In the genomic region with DNA sequence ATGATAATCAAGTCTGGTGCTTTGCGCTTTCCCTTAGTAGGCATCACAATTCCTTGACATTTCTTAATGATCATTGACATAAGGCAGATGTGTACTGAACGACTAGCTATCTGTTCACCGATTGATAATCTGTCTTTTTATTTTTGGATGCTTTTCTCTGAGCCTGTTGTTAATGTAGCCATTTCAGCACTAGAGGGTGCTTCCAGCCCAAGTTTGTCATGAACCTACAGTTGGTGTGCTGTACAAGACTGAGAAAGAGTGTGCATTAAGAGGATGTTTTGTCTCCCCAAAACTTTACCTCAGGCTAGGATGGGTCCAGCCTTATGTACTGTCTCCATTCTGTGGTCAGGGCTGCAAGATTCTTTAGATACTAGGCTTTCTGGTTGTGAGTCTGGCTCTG, we compare ENCODE assay signal across 10 mouse cellular contexts.
A peak's percentile ranks its signal among the peaks of the same experiment; 100 is the strongest.
DNase-seq lines count a peak whose midpoint lies in the region; ATAC-seq and TF ChIP-seq lines count a peak whose summit lies in the region.
"Had no signal": no experiment of that assay in that cellular context is flagged by ENCODE, and none has a peak within 500 bp of the region (broad histone marks: within the 10 kb centered on the region; RNA-seq: fewer than 3 reads in every experiment).

No protein-coding gene starts in this region.

- WGBS in forebrain, postnatal 0 days, result 93% methylated on average over 3 of the region's 3 CpGs
- WGBS in forebrain, embryonic 10.5 days, result 90% methylated on average over 3 of the region's 3 CpGs

- no peak overlapping the region for H3K9ac ChIP-seq in forebrain, postnatal 0 days
- H3K9ac ChIP-seq: heart, embryonic 15.5 days had no signal

- no peak overlapping the region for H3K4me2 ChIP-seq in forebrain, postnatal 0 days (ENCODE audit: low read depth)
- H3K4me2 ChIP-seq: heart, embryonic 15.5 days had no signal

- H3K9me3 ChIP-seq in forebrain, postnatal 0 days (ENCODE audit: low read length), result no peaks in the 10 kb centered on the region
- no peaks in the 10 kb centered on the region for H3K9me3 ChIP-seq in forebrain, embryonic 10.5 days
- H3K9me3 ChIP-seq: heart, embryonic 15.5 days had no signal

- intact Hi-C loops in left cerebral cortex, adult 2 months (cut with DNase I), result loop anchor here (2.0 to 10.0 kb wide), 3 partner anchors 642 to 1242 kb away; a partner anchor contains a TSS

- DNase-seq in forebrain, postnatal 0 days, result peak; percentile 44
- DNase-seq in forebrain, embryonic 10.5 days (ENCODE audit: extremely low spot score, low spot score), result no peak
- DNase-seq in left cerebral cortex, adult 2 months (ENCODE audit: extremely low spot score in 1 of 2, low spot score in 2 of 2), result no peak
- DNase-seq in left cerebral cortex, adult 11 months (ENCODE audit: low spot score), result no peak
- peak; percentile 25 to 30 for DNase-seq in right cerebral cortex, adult 2 months (ENCODE audit: low spot score in 2 of 2)
- DNase-seq in right cerebral cortex, postnatal 25 days, result no peak
- no peak for DNase-seq in cerebellum, adult 8-10 months
- DNase-seq: kidney, adult 9 months had no signal

- no peaks in the 10 kb centered on the region for H3K27me3 ChIP-seq in forebrain, postnatal 0 days (ENCODE audit: insufficient read depth, low read length)
- H3K27me3 ChIP-seq in forebrain, embryonic 10.5 days (ENCODE audit: poor library complexity, severe bottlenecking), result no peaks in the 10 kb centered on the region
- H3K27me3 ChIP-seq: heart, embryonic 15.5 days had no signal

- TF ChIP-seq CTCF in forebrain, postnatal 0 days (IDR thresholded peaks at IDR 0.05; ENCODE audit: low read depth), result peak; percentile 61
- TF ChIP-seq CTCF in left cerebral cortex, adult 2 months (IDR thresholded peaks at IDR 0.05), result peak; percentile 56

- H3K4me1 ChIP-seq in forebrain, postnatal 0 days (ENCODE audit: insufficient read depth), result no peaks in the 10 kb centered on the region
- H3K4me1 ChIP-seq in forebrain, embryonic 10.5 days, result no peaks in the 10 kb centered on the region
- H3K4me1 ChIP-seq: heart, embryonic 15.5 days had no signal

- H3K4me3 ChIP-seq in forebrain, postnatal 0 days (ENCODE audit: low read depth, low read length), result no peak overlapping the region
- H3K4me3 ChIP-seq in forebrain, embryonic 10.5 days, result no peak overlapping the region
- H3K4me3 ChIP-seq in left cerebral cortex, adult 2 months, result no peak overlapping the region
- H3K4me3 ChIP-seq: heart, embryonic 15.5 days had no signal

- ATAC-seq in forebrain, postnatal 0 days, result no peak
- ATAC-seq in activated CD4-positive, CD25-positive, alpha-beta regulatory T cell, adult 4 months, result no peak

- H3K27ac ChIP-seq in forebrain, postnatal 0 days (ENCODE audit: low read depth, low read length), result no peak overlapping the region
- H3K27ac ChIP-seq in forebrain, embryonic 10.5 days, result no peak overlapping the region
- H3K27ac ChIP-seq in left cerebral cortex, adult 2 months, result no peak overlapping the region
- H3K27ac ChIP-seq: heart, embryonic 15.5 days had no signal

- H3K36me3 ChIP-seq in forebrain, postnatal 0 days (ENCODE audit: insufficient read depth), result no peaks in the 10 kb centered on the region
- no peaks in the 10 kb centered on the region for H3K36me3 ChIP-seq in forebrain, embryonic 10.5 days (replicated peaks)
- H3K36me3 ChIP-seq: heart, embryonic 15.5 days had no signal

Comparison
In these comparisons a context has a peak if more than half of its experiments do, and no peak if none do; other contexts are left out.
1. DNase-seq: peak in forebrain, postnatal 0 days (single experiment) and right cerebral cortex, adult 2 months (2 of 2); none in forebrain, embryonic 10.5 days (single experiment), left cerebral cortex, adult 2 months (0 of 2), left cerebral cortex, adult 11 months (single experiment), right cerebral cortex, postnatal 25 days (single experiment) and cerebellum, adult 8-10 months (single experiment).